Mouse (Mus musculus) gastrocnemius, postnatal 36 days (tissue): ENCODE measurements at regions not wholly inside any gene's neighbourhood (a gene's known extent, or its start where the extent isn't known, plus 50 kb on each side); places are given as distances from the start of the nearest gene placed in this dataset.
"Not testable (repeated sequence)": the region's sequence is repeated elsewhere in the genome, so short reads cannot be mapped to it uniquely, and the experiment has no call there.

Experiments used
- DNase-seq, 2 experiments: peaks; one replicate each; pipeline ENCODE4 v3.0.0; 2022
- intact Hi-C: fragments of 180-260 bp; cut with DNase I; formaldehyde crosslinking; loops from one replicate; pipeline ENCODE4 v1.15.1; 2025

DNA sequence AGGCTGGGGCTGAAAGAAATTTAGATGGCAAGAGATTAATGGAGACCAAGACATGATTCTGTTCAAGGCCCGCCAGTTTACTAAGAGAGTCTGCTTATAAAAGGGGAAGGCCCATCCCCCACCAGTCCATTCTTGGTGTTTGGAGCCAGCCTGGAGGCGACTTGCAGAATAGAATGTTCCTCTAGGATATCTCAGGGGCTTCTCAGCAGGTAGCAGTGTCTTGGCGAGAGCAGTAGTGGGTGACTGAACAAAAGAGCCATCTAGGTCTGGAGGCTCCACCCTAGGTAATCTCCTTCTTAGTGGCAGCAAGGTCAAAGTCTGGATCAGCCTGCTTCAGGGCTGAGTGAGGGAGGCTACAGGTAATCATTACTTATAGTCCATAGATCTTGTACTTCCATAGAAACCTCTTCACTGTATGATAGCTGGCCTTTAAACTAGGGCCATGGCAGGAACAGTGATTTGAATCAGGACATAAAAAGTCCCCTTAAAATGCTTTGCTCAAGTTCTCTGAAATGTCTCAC lies 166.0 kb upstream of the Gm5538 start:
- intact Hi-C loops, DNase-seq: not testable (repeated sequence)

DNA sequence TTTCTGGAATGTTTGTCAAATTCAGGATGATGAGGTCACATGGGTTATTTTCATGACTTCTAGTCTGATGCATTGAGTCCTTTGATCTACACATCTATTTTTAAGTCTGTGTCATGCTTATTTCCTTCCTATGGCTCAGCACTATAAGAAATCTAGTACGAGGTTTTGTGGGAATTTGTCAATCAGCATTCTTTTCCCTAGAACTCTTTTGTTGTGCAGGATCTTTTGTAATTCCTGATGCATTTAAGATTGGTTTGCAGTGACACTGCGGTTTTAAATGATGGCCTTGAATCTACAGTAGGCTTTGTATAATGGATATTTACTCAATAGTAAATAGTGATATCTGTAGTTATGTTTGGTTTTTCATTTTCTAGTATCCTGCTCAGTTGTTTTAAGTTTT lies 187.0 kb upstream of the Gm5538 start:
- intact Hi-C loops = no loop called here
- DNase-seq = no peak

DNA sequence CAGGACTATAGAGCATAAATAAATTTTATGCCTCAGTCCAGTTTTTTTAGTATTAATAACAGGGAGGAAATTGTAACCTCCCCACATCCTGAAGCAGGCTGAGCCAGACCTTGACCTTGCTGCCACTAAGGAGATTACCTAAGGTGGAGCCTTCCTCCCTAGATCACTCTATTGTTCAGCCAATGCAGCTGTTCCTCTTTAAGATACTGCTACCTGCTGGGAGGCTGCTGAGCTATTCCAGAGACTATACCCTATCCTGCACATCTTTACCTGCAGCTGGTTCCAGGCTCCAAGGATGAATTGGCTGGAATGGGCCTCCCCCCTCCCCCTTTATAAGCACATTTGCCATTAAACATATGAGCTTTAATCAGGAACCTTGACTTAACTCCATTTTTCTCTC lies 189.0 kb upstream of the Gm5538 start:
- DNase-seq, intact Hi-C loops: not testable (repeated sequence)

DNA sequence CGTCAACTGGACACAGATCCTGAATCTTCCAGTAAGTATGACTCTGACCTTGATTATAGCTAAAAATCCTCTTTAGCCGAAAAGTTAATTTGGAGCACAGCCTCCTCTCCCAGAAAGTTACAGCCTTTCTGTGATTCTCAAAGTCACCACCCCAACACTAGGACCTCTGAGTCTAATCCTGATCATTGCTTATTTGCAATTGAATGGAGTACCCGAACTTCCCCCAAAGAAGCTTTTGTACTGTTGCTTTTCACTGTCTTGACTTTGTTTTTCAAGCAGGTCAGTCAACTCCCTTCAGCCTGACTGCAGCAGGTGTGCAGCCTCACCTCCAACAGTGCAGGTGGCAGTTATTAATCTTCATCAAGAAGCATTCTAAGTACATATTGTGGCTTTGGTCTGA lies 189.7 kb upstream of the Gm5538 start:
- intact Hi-C loops, DNase-seq: not testable (repeated sequence)

DNA sequence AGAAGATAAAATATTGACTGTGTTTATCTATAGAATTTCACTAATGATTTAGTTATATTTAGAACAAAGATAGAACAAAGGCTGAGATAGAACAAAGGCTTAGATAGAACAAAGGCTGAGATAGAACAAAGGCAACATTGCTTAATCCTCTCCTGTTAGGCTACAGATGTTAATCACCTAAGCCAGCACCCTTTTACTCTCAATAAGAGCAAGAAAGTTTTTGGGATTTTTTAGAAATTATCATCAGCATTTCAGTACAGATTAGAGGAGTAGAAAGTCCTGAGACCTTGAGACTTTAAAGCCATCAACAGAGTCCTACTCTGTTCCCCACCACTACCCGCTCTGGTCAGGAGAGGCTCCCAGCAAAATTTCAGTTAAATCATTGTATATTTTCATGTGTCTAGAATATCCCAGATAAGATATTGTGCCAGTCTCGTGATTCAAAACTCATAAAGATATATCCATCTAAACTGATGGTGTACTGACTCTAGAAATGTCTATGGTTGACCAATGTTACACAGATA lies 187.2 kb upstream of the Igsf10 start:
- intact Hi-C loops = no loop called here
- DNase-seq = no peak

DNA sequence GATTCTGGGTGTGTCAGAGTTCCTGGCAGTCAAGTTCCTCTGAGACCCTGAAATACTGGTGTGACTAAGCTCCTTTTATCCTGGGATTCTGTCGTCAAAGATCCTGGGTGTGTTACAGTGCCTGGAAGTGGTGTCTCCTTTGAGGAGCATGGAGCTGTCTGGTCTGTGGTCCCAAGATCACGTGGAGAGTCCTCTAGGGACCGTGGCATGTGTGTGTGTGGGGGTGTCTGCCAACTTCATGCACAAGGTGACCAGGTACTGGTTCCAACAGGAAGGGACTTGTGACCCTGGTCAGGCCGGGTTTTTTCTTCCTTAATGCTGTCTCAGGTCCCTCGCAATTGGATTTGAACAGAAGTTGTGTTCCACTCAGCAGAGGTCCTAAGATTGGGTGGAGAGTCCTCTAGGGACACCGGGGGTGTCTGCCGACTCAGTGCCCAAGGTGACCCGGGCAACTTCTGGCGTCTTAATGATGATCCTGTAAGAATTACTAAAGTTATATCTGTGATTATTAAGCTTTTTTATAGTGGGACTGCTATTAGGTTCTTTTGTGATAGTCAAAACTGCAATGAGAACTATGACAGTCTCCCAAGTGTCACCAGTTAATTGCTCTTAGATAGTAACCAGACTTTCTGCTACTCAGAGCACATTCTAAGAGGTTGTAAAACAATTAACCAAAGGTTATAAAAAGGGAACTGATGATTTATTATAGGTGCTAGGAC lies 186.6 kb upstream of the Igsf10 start:
- DNase-seq = no peak
- intact Hi-C loops = no loop called here

DNA sequence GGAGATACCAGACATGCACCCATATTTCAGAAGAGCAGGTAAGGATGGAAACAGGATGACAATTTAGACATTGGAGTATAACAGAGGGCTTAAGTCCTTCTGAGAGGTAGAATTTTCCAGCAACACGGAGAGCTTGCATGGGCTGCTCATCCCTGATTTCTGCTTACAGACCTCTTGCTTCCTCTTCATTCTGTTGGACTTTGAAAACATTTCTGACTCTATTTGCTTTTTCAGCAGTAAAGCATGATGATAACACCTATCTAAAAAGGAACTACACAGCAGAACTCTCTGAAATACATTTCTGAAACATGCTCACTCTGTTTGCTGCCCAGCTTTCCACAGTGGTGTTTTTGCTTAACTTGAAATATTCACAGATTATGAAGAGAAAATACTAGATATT lies 176.6 kb upstream of the Igsf10 start:
- intact Hi-C loops = no loop called here
- no peak for DNase-seq

DNA sequence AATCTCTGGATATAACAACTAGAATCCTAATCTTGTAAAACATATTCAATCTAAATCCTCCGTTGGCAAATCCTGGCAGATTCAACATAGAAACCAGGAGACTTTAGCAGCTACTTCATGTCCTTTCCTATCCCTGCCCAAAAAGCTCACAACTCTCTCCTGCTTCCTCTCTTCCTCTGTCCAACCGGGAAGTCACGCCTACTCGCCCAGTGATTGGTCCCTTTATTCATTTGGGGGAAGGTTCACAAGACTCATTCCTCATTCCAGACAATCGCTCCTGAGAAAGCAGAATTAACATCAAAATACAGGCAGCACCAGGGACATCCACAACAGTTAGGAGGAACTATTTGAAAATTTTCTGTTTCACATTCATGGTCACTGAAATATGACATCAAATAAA lies 133.9 kb upstream of the Igsf10 start:
- no peak for DNase-seq
- intact Hi-C loops = no loop called here

DNA sequence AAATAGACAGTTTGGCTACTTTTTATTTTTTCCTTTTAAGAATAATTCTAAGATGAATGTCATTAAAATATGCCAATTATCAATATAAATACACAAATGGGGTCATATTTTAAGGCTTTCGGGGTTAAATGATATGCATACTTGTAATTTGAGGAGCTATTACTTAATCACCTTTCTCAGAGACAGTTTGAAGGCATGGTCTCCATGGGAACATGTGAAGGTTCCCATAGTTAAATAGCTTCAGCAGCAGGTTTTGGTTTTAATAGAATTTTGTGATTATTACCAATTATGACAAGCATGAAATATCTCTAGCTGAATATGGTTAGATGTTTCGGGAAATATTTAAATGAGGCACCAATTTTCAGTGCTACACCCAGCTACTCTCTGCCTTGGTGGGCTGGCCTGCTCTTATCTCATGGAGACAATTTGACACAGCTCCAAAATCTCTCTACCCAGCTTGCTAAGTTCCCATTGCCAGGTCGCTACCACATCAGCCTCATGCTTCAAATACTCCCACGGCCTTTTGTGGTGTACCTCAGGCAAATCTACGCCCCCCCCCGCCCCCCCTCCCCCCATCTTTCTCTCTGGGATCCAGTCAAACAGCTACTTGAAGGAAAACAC lies 133.4 kb upstream of the Igsf10 start:
- no peak for DNase-seq
- intact Hi-C loops = no loop called here

DNA sequence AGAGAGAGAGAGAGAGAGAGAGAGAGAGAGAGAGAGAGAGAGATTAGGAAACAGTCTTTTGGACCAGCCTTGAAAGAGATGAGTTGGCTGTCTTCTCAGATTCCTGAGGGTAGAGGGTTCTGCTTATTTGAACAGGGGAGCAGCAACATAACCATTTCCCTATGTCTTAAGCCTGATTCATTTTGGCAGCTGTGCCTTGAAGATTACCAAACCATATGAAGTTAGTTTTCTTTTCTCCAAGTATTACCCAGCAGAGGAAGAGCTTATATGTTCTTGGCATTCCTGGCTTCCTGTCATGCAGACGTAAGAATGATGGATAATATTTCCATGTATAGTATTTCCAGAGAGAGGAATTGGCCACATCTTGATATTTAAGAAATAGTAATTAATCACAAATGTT lies 124.8 kb upstream of the Igsf10 start:
- no peak for DNase-seq
- intact Hi-C loops = no loop called here

DNA sequence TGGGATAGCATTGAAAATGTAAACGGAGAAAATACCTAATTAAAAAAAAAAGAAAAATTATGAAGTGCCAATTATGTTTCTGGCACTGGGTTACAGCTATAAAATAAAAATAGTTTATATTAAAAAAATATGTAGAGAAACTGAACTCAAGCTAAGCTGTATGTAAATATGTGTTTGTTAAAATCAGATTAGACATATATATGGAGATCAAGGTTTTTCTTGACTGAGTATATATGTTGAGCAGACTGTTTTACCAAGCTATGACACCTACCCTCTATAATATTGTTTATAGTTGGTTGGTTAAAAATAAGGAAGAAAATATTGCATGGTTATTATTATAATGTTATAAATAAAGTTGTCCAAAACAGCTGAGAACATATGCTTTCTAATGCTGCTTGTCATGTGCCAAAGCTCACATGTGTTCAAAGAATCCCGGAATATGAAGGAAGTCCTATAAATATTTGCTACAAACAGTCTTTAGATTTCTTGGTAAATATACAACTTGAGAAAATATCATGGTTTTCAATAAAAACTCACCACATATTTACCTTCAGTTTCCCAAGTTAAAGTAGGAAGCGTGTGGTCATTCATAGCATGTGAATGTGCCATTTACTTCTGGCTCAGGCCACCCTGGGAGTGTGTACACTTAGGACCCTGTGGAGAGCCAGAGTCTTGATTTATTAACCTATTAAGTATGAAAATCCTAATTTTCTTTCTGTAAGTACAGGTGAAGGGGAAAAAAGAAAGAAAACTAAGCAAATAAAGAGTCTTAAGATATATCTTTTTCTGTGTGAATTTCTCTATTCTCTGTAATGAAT lies 118.4 kb upstream of the Igsf10 start:
- no peak for DNase-seq
- intact Hi-C loops = no loop called here

DNA sequence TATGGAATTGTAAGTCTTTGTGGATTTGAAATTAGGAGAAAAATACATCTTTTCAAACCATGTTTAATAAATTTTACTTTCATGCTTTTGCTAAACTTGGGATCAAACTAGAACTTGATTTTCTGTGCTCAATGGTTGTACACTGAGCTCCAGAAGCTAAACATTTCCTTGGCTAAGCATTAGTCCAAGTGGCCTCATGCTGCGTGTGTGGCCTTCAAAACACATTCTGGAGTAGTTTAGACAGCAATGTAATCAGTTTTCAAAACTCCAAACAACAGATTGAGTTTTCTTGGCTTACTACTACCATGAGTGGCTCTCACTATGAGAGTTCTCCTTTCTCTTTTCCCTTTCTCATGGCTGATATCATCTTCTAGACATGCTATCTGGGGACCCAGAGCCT lies 112.7 kb upstream of the Igsf10 start:
- no peak for DNase-seq
- intact Hi-C loops = no loop called here

DNA sequence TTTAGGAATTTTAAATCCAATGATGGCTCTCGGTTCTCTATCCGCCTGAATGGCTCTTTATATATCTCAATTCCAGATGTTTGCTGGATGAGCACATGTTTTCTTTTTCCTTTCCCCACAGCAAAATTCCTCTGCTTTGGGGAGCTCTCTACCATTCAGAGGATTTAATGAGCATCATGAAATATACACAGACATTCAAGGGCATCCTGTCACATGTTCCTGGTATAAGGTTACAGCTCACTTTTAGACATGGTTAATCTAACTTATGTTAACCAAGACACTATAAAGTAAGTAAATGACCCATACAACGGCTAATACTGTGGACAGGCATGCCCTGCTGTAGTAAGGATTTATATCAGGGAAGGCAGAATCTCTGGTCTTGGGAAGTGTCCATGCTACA lies 106.9 kb upstream of the Igsf10 start:
- no peak for DNase-seq
- intact Hi-C loops = no loop called here

DNA sequence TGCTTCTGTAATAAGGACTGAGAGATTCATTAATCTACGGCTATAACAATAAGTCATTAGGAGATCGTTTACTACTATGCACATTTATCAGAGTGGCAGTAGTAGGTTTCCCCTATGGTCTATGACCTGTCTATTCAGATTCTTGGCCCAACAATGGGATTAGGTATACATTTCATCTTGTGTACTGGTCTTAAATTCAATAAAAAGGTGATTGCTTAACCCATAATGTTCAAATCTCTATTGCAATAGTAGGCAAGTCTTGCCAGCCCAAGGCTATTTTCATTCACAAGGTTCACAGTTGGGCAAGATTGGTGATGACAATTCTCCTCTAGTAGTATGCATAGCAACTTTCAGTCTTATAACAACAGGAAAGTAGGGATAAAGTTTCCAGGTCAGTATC lies 79.4 kb upstream of the Igsf10 start:
- intact Hi-C loops = no loop called here
- no peak for DNase-seq

DNA sequence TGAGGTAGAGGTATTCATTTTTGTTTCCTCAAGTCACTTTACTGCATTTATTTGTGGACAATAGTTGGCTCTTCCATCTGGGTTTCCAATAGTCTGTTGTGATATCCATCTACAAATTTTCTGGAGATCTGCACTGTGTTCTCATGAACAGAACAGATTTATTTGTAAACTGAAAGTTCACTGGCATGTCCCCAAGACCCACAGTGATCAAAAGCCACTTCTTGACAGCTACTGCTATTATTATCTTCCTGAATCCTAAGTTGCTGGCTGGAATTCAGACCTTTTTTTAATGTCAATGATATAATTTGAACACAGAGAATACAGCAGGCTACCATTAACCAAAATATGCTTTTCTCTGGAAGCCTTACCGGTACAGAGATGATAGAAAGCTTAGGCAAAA lies 64.9 kb upstream of the Igsf10 start:
- intact Hi-C loops = no loop called here
- DNase-seq = no peak

DNA sequence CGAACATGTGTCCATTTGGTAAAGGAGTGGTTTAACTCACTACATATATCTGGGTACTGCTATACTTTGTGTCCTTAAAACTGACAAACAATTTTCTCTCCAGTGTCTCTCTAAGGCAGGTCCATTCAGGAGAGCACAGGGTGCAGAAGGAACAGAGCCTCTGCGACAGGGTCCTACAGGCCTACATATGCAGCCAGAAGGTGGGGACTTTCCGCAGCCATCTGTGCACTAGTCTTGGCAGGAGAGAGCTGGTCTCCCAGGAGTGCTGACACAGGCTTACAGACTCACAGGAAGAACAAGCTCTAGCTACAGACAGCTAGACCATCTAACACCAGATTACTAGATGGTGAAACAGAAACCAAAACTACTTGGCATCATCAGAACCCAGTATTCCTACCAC lies 61.8 kb upstream of the Igsf10 start:
- no peak for DNase-seq
- intact Hi-C loops = no loop called here

DNA sequence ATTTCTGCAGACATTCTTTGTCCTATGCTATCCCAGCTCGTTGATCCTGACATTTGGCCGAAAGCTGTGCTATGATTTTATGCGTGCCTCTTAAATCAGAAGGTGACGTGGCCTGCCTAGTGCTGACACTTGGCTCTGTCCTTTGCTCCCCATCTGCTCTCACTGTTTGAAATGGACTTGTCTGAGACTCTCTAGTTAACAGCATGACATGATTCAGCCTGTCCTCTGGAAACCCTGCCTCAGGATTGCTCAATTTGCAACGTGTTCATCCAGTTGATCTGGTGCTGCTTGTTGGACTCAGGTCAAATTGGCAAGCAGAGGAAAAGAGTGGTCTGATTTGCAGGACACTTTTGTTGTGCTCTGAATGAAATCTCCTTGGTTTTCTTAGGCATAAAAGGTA lies 57.7 kb upstream of the Igsf10 start:
- DNase-seq = peak; percentile 18 to 59
- intact Hi-C loops = no loop called here

DNA sequence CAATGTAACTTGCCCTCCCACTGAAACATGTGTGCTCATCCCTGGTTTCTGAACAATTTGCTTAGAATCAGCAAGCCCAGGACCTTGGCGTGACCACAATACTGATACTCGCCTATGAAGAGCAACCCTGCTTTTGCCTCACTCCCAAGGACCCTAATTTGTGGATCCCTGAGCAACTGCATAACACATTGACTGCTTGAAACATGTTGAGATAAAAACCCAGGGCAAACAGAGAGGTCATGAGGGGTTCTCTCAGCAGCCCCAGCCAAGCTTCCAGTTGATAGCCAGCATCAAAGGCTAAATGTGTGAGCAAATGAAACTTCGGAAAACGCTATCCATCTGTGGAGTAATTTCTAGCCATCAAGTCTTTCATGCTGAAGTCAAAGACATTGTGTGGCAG lies 57.2 kb upstream of the Igsf10 start:
- intact Hi-C loops = no loop called here
- no peak for DNase-seq
